Mouse (Mus musculus) ES-E14 (cell line): ENCODE results near the gene Dip2b. TPM values are rescaled to one million over a fixed set of nuclear protein-coding genes. Genes with fewer than 3 reads are reported as not detected.
A peak's percentile ranks its signal among the peaks of the same experiment; 100 is the strongest.

Experiments
- DNase-seq: peaks from one replicate; pipeline ENCODE4 v3.0.0-alpha.2; 2013; ENCODE audit warnings: low read depth, low spot score
- H3K27ac ChIP-seq: 2 replicates; pipeline ENCODE4 v1.5.1; 2012; ENCODE audit warnings: low read depth, mild to moderate bottlenecking, low read length, moderate library complexity, mixed read lengths; ENCODE audit not compliant: poor library complexity, insufficient read depth, severe bottlenecking
- H3K36me3 ChIP-seq: 2 replicates; pipeline ENCODE4 v1.6.1; 2012; ENCODE audit warnings: mild to moderate bottlenecking, low read length, moderate library complexity, mixed read lengths; ENCODE audit not compliant: control insufficient read depth, poor library complexity, insufficient read depth, severe bottlenecking
- H3K4me1 ChIP-seq, 2 experiments: fragments of 150-350 bp in 1 of 2; sonication (generic) in 1 of 2; 2 replicates each; pipeline ENCODE4 v1.6.1; 2012; ENCODE audit warnings: low read length in 2 of 2, mild to moderate bottlenecking in 1 of 2, mixed read lengths in 1 of 2; ENCODE audit not compliant: control insufficient read depth in 2 of 2, insufficient read depth in 2 of 2, poor library complexity in 1 of 2
- H3K4me3 ChIP-seq, 2 experiments: fragments of 150-350 bp in 1 of 2; sonication (generic) in 1 of 2; 2 replicates each; pipeline ENCODE4 v1.5.1; 2012; ENCODE audit warnings: low read length in 2 of 2, low read depth in 1 of 2, mild to moderate bottlenecking in 1 of 2, mixed read lengths in 1 of 2; ENCODE audit not compliant: insufficient read depth in 1 of 2, poor library complexity in 1 of 2, severe bottlenecking in 1 of 2
- H3K9ac ChIP-seq: 2 replicates; pipeline ENCODE4 v1.6.1; 2012; ENCODE audit warnings: low read depth, mild to moderate bottlenecking, low read length, mixed read lengths; ENCODE audit not compliant: poor library complexity, insufficient read depth, severe bottlenecking
- H3K9me3 ChIP-seq: fragments of 150-350 bp; sonication (generic); 2 replicates; pipeline ENCODE4 v1.6.1; 2012; ENCODE audit warnings: low read depth, mild to moderate bottlenecking, low read length; ENCODE audit not compliant: control insufficient read depth, insufficient read depth
- CHD2 ChIP-seq: IDR thresholded peaks from 2 replicates; pipeline ENCODE4 v1.6.1; 2014; ENCODE audit warnings: mild to moderate bottlenecking, low read depth, low read length, inconsistent platforms
- HCFC1 ChIP-seq: IDR thresholded peaks from 2 replicates; pipeline ENCODE4 v1.6.1; 2012; ENCODE audit warnings: low read length, inconsistent platforms, borderline replicate concordance; ENCODE audit not compliant: insufficient read depth
- MAFK ChIP-seq: IDR thresholded peaks from 2 replicates; pipeline ENCODE4 v1.6.1; 2014; ENCODE audit warnings: mild to moderate bottlenecking, low read depth, low read length, inconsistent platforms; ENCODE audit not compliant: insufficient read depth
- ZC3H11A ChIP-seq: IDR thresholded peaks from 2 replicates; pipeline ENCODE4 v1.6.1; 2012; ENCODE audit warnings: low read depth, mild to moderate bottlenecking, inconsistent platforms, low read length, borderline replicate concordance
- ZNF384 ChIP-seq: IDR thresholded peaks from 2 replicates; pipeline ENCODE4 v1.6.1; 2012; ENCODE audit warnings: low read depth, low read length, inconsistent platforms
- in situ Hi-C, 2 experiments: fragments of 600-800 bp; cut with MboI; formaldehyde crosslinking; loops; one replicate each; pipeline ENCODE4 v1.15.1; 2025; ENCODE audit warnings: low sequenced_read_pairs in 2 of 2, inconsistent platforms in 1 of 2; ENCODE audit not compliant: unreplicated experiment in 2 of 2
- total RNA-seq: library from RNA; depleted of rRNA; stranded (reverse); fragments of 300-350 nt; gene quantifications from 2 replicates; pipeline ENCODE4 v1.2.3, GENCODE M21; 2012

The Dip2b gene
- total RNA-seq, 1 experiment, result 21.1 TPM

DNA sequence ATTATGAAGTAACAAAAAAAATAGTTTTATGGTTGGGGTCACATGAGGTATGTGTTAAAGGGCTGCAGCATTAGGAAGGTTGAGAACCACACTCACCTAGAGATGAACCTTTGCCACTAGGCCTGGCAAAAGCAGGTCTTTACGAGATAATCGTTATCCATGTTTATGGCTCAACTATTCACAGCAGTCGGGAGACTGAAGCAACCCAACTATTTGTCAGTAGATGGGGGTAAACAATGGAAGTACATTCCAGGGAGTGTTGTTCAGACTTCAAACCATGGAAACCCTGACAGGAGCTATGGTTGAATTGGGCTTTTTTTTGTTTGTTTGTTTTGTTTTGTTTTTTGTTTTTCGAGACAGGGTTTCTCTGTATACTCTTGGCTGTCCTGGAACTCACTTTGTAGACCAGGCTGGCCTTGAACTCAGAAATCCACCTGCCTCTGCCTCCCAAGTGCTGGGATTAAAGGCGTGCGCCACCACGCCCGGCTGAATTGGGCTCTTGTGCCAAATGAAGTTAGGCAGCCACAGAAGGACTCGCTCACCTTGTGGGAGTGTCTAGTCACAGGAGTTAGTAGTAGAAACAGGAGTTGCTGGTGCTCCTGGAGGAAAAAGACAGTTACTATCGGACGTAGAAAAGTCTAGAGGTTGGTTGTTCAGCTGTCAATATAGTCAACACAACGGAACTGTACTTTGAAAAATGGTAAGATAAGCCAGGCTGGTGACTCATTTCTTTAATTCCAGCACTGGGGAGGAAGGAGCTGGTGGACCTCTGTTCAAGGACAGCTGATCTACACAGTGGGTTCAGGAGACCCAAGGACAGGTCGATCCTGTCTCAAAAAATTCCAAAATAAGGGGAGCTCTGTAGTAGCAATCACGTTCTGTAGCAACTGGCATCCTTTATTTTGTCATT is 193.4 kb downstream of the Dip2b start:
- no peak overlapping the region for H3K4me3 ChIP-seq
- in situ Hi-C loops, result no loop called here
- TF ChIP-seq ZNF384, result 0 out of 2 replicates have a peak, but pooled peaks have one; percentile 14
- no peak for TF ChIP-seq CHD2
- H3K36me3 ChIP-seq, result peaks cover 18% of the 10 kb centered on the region
- no peak overlapping the region for H3K27ac ChIP-seq
- peaks cover 2 to 7% of the 10 kb centered on the region in 2 experiments; a peak in 3 of 4 replicates for H3K4me1 ChIP-seq
- peak overlapping the region; percentile 1; the same call in 1 of the 2 replicates for H3K9ac ChIP-seq
- no peak for DNase-seq
- no peaks in the 10 kb centered on the region for H3K9me3 ChIP-seq

DNA sequence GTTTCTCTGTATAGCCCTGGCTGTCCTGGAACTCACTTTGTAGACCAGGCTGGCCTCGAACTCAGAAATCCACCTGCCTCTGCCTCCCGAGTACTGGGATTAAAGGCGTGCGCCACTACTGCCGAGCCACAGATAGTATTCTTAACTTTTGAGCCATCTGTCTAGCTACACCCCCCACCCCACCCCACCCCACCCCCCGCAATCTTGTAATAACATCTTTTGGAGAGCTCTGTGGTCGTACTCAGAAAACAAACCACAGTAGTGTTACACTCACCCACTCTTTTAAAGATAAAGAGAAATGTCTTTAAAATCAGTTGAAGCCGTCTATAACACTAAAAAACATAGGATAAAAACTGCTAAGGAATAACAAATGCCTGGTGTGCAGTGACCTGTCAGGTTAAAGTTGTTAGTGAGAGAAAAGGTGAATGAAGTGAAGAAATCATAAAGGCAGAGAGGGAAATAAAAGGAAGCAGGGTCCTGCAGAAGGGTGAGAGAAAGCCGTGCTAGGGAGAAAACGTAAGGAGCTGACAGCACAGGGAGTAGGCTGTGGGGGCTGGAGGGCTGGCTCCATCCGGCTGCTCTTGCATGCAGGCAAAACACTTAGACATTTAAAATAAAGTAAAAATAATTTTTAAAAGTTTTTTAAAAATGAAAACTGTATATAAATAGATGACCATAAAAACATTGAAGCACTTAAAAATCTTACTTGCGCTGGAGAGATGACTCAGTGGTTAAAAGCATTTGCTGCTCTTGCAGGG is 196.9 kb downstream of the Dip2b start:
- Histone ChIP-seq H3K36me3 (peaks cover 26% of the 10 kb centered on the region), H3K4me3 (no peak overlapping the region), H3K9me3 (no peaks in the 10 kb centered on the region), H3K27ac (no peak overlapping the region), H3K4me1 (peaks cover 2 to 10% of the 10 kb centered on the region in 2 experiments; a peak in 3 of 4 replicates), H3K9ac (no peak overlapping the region)
- DNase-seq, result no peak
- in situ Hi-C loops, result no loop called here
- no peak for TF ChIP-seq CHD2
- no peak for TF ChIP-seq ZC3H11A
- no peak for TF ChIP-seq MAFK
- TF ChIP-seq ZNF384, result no peak
- no peak for TF ChIP-seq HCFC1

DNA sequence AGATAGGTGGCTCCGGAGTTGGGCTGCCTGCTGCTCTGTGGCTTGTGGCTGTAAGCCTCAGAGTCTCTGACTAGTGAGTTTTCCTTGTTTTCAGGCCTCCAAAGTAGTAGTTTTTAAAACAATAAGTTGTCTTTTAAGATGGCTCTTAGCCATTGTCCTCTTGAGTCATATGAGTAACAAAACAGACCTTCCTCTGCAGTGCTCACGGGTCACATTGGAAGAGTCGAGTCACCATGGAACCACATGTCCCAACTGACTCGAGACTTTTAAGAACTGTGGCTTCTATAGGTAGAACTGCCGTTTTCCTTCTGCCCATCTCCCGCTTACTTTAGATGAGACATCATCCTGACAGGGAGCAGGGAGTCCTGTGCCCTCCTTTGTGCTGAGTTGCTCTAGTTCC is 198.5 kb downstream of the Dip2b start:
- Histone ChIP-seq H3K4me1 (peaks cover 2 to 15% of the 10 kb centered on the region in 2 experiments; a peak in 3 of 4 replicates), H3K36me3 (peaks cover 31% of the 10 kb centered on the region), H3K9me3 (no peaks in the 10 kb centered on the region), H3K4me3 (no peak overlapping the region), H3K27ac (no peak overlapping the region), H3K9ac (no peak overlapping the region)
- in situ Hi-C loops, result no loop called here
- TF ChIP-seq ZC3H11A (no peak), ZNF384 (no peak), HCFC1 (no peak)
- DNase-seq, result no peak

DNA sequence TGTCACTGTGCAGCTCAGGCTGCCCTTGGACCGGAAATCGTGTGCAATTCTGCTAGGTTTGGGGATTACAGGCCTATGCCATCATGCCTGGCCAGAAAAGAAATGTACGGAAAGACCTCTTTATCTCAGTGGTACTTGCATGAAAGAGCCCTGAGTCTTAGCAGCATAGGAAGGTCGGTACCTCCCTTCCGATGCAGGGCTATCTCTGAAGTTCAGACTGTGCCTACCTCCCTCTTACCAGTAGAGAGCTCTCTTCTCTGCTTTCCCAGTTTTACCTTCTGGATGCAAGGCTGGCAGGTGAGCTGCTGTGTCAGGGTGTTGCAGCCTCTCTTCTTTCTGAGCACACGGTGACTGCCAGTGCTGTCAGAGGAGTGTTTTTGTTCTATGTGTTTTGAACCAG is 203.3 kb downstream of the Dip2b start:
- Histone ChIP-seq H3K27ac (no peak overlapping the region), H3K36me3 (peaks cover 28% of the 10 kb centered on the region), H3K4me3 (no peak overlapping the region), H3K4me1 (peaks cover 2 to 14% of the 10 kb centered on the region in 2 experiments; a peak in 2 of 4 replicates), H3K9ac (no peak overlapping the region), H3K9me3 (no peaks in the 10 kb centered on the region)
- DNase-seq, result no peak
- TF ChIP-seq ZC3H11A, result no peak
- no peak for TF ChIP-seq ZNF384
- TF ChIP-seq CHD2, result no peak
- TF ChIP-seq HCFC1, result no peak
- no peak for TF ChIP-seq MAFK
- in situ Hi-C loops, result no loop called here
